Comparison of ENCODE assay signal across 8 mouse cellular contexts in the genomic region with DNA sequence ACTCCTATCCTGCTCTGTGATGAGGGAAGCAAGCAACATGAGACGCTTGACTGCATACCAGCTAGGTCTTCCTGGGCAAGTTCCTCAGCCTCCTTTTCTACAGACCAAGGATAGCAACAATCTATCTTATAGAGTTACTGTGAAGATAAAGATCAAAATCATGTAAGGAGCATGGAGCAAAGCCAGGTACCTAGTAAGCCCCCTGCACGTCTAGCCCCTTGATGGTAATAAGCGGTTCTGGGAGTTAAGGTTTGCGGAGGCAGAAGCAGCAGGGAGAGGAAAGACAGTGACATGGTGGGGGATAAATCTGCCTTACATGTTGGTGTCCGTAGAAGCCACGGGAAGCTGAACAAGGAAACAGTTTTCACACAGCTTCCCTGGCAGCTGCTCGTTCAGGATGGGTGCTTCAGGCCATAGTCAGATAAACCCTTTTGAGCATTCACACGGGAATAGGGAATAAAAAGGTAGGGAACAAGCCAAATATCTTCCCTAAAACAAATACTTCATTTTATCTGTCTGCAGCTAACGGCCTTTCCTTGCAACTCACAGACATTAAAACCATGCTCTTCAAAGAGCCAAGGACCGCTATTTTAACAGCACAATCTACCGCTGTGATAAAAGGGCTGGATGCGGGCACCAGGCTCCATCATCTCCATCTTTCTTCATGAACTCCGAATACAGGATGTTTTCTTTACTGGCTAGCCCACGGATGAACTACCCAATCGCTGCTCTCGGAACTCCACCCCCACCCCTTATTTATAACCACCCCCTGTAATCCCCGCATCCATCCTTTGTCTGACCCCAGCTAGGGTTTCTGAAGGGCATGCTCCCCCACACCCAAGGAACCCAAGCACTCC. TPM values are rescaled to one million over a fixed set of nuclear protein-coding genes. Genes with fewer than 3 reads are reported as not detected.
DNase-seq lines count a peak whose midpoint lies in the region; ATAC-seq lines count a peak whose summit lies in the region.

No protein-coding gene starts in this region.

- H3K9me3 ChIP-seq in lung, embryonic 16.5 days (ENCODE audit: control insufficient read depth, low read length) = no peaks in the 10 kb centered on the region
- H3K9me3 ChIP-seq in limb, embryonic 11.5 days (ENCODE audit: control insufficient read depth, low read length) = no peaks in the 10 kb centered on the region
- H3K9me3 ChIP-seq in stomach, embryonic 16.5 days (replicated peaks; ENCODE audit: control insufficient read depth, low read length) = no peaks in the 10 kb centered on the region

- 22% methylated on average over 17 of the region's 17 CpGs for WGBS in lung, embryonic 16.5 days
- WGBS in limb, embryonic 11.5 days = 24% methylated on average over 17 of the region's 17 CpGs
- 24% methylated on average over 17 of the region's 17 CpGs for WGBS in stomach, embryonic 16.5 days

- H3K27me3 ChIP-seq in lung, embryonic 16.5 days (ENCODE audit: control insufficient read depth, insufficient read depth, low read depth, low read length) = no peaks in the 10 kb centered on the region
- H3K27me3 ChIP-seq in limb, embryonic 11.5 days (ENCODE audit: control insufficient read depth, insufficient read depth, low read length) = no peaks in the 10 kb centered on the region
- H3K27me3 ChIP-seq in stomach, embryonic 16.5 days (ENCODE audit: control insufficient read depth, insufficient read depth, low read length) = no peaks in the 10 kb centered on the region

- peak overlapping the region; percentile 16 for H3K4me2 ChIP-seq in lung, embryonic 16.5 days (ENCODE audit: low read depth, low read length)
- peak overlapping the region; percentile 53 for H3K4me2 ChIP-seq in limb, embryonic 11.5 days (ENCODE audit: low read depth, severe bottlenecking)
- H3K4me2 ChIP-seq in stomach, embryonic 16.5 days (ENCODE audit: low read depth, low read length) = peak overlapping the region; percentile 58

- peaks cover 8% of the 10 kb centered on the region for H3K36me3 ChIP-seq in lung, embryonic 16.5 days (ENCODE audit: control insufficient read depth, insufficient read depth, low read length)
- H3K36me3 ChIP-seq in limb, embryonic 11.5 days (ENCODE audit: control insufficient read depth, insufficient read depth, low read length) = 0 out of 2 replicates have a peak, but pooled peaks cover 5% of the 10 kb centered on the region
- 0 out of 2 replicates have a peak, but pooled peaks cover 6% of the 10 kb centered on the region for H3K36me3 ChIP-seq in stomach, embryonic 16.5 days (ENCODE audit: control insufficient read depth, insufficient read depth, low read length)

- H3K9ac ChIP-seq in lung, embryonic 16.5 days (ENCODE audit: low read length) = no peak overlapping the region
- peak overlapping the region; percentile 28; the same call in 1 of the 2 replicates for H3K9ac ChIP-seq in limb, embryonic 11.5 days (ENCODE audit: low read length)
- H3K9ac ChIP-seq in stomach, embryonic 16.5 days (ENCODE audit: low read length) = peak overlapping the region; percentile 35

- H3K27ac ChIP-seq in lung, embryonic 16.5 days (ENCODE audit: low read length) = no peak overlapping the region
- H3K27ac ChIP-seq in limb, embryonic 11.5 days (replicated peaks; ENCODE audit: low read depth, low read length) = no peak overlapping the region
- H3K27ac ChIP-seq in stomach, embryonic 16.5 days (ENCODE audit: low read length) = no peak overlapping the region

- no peak overlapping the region for H3K4me3 ChIP-seq in lung, embryonic 16.5 days (ENCODE audit: low read length)
- H3K4me3 ChIP-seq in limb, embryonic 11.5 days (ENCODE audit: low read depth, low read length) = peak overlapping the region; percentile 22; the same call in 1 of the 2 replicates
- peak overlapping the region; percentile 34 for H3K4me3 ChIP-seq in stomach, embryonic 16.5 days (replicated peaks; ENCODE audit: low read length)

- ATAC-seq in lung, embryonic 16.5 days (ENCODE audit: low read depth) = no peak; the same call in 1 of the 2 replicates
- peak; percentile 70 for ATAC-seq in limb, embryonic 11.5 days (ENCODE audit: insufficient number of reproducible peaks, low FRiP score, low TSS enrichment, low read depth)
- peak; percentile 74; the same call in 1 of the 2 replicates for ATAC-seq in stomach, embryonic 16.5 days (ENCODE audit: insufficient read depth, low FRiP score)

- H3K4me1 ChIP-seq in lung, embryonic 16.5 days (replicated peaks; ENCODE audit: control insufficient read depth, insufficient read depth, low read length) = peaks cover 6% of the 10 kb centered on the region
- H3K4me1 ChIP-seq in limb, embryonic 11.5 days (ENCODE audit: control insufficient read depth, insufficient read depth, low read length) = no peaks in the 10 kb centered on the region
- peaks cover 11% of the 10 kb centered on the region for H3K4me1 ChIP-seq in stomach, embryonic 16.5 days (ENCODE audit: control insufficient read depth, insufficient read depth, low read length)

- peak; percentile 51 for DNase-seq in cerebellum, adult 9-10 months
- DNase-seq in cerebellum, adult 8-10 months = no peak
- no peak for DNase-seq in lung, postnatal 4 days
- DNase-seq in limb, embryonic 11.5 days (ENCODE audit: low spot score) = peak; percentile 18
- no peak for DNase-seq in urinary bladder, adult 2 months (ENCODE audit: low spot score)
- DNase-seq in urinary bladder, adult 18-20 months (ENCODE audit: low spot score in 2 of 2) = no peak

RNA-seq across cellular contexts. Expression of gene Scg5, which starts 0.6 kb away (rescaled TPM):
- 1.0 and 2.2 TPM in 2 replicates for polyA plus RNA-seq in lung, embryonic 16.5 days (2015; fragmentation: Nextera tagmentation; extraction: Ambion mirVana)
- 0.57 and 1.5 TPM in 2 replicates for polyA plus RNA-seq in limb, embryonic 11.5 days (2014; fragmentation: Nextera tagmentation; extraction: Ambion mirVana)
- polyA plus RNA-seq in stomach, embryonic 16.5 days (2015; fragmentation: Nextera tagmentation; extraction: Ambion mirVana) = 9.6 and 12.6 TPM in 2 replicates
- polyA plus RNA-seq in urinary bladder, adult 2 months (2012; rRNA removed) = 1.1 and 1.2 TPM in 2 replicates

RNA-seq across cellular contexts. Expression of gene Arhgap11a, which starts 20.1 kb away (rescaled TPM):
- 26.7 and 28.3 TPM in 2 replicates for polyA plus RNA-seq in lung, embryonic 16.5 days (2015; fragmentation: Nextera tagmentation; extraction: Ambion mirVana)
- 5.7 and 7.3 TPM in 2 replicates for polyA plus RNA-seq in limb, embryonic 11.5 days (2014; fragmentation: Nextera tagmentation; extraction: Ambion mirVana)
- 20.8 and 24.1 TPM in 2 replicates for polyA plus RNA-seq in stomach, embryonic 16.5 days (2015; fragmentation: Nextera tagmentation; extraction: Ambion mirVana)
- polyA plus RNA-seq in urinary bladder, adult 2 months (2012; rRNA removed) = 2.5 and 2.6 TPM in 2 replicates

Comparison
In these comparisons a context has a peak if more than half of its experiments do, and no peak if none do; other contexts are left out.
1. DNase-seq: peak in cerebellum, adult 9-10 months (single experiment) and limb, embryonic 11.5 days (single experiment); none in cerebellum, adult 8-10 months (single experiment), lung, postnatal 4 days (0 of 2), urinary bladder, adult 2 months (single experiment) and urinary bladder, adult 18-20 months (0 of 2).
2. Peak in every context shown above with its lines, with median percentiles within 50 percentile points of each other: H3K4me2 ChIP-seq.